Comparison of ENCODE assay signal across 8 mouse cellular contexts in genomic region chr14:61045446-61046090, GRCm38 (mm10). TPM values are rescaled to one million over a fixed set of nuclear protein-coding genes. Genes with fewer than 3 reads are reported as not detected.
DNase-seq lines count a peak whose midpoint lies in the region; ATAC-seq and TF ChIP-seq lines count a peak whose summit lies in the region.

No protein-coding gene starts in this region.

- H3K4me2 ChIP-seq in lung, embryonic 14.5 days = peak overlapping the region; percentile 75
- peak overlapping the region; percentile 88 for H3K4me2 ChIP-seq in stomach, embryonic 16.5 days (ENCODE audit: low read depth, low read length)

- peak overlapping the region; percentile 76 for H3K9ac ChIP-seq in lung, embryonic 14.5 days
- peak overlapping the region; percentile 67 for H3K9ac ChIP-seq in stomach, embryonic 16.5 days (ENCODE audit: low read length)

- H3K36me3 ChIP-seq in embryonic facial prominence, embryonic 10.5 days (replicated peaks) = no peaks in the 10 kb centered on the region
- H3K36me3 ChIP-seq in lung, embryonic 14.5 days (ENCODE audit: insufficient read depth) = no peaks in the 10 kb centered on the region
- no peaks in the 10 kb centered on the region for H3K36me3 ChIP-seq in stomach, embryonic 16.5 days (ENCODE audit: control insufficient read depth, insufficient read depth, low read length)

- WGBS in embryonic facial prominence, embryonic 10.5 days = under 1% methylated on average over 19 of the region's 19 CpGs
- WGBS in lung, embryonic 14.5 days = under 1% methylated on average over 19 of the region's 19 CpGs
- 2% methylated on average over 19 of the region's 19 CpGs for WGBS in stomach, embryonic 16.5 days

- peak; percentile 64 for DNase-seq in adrenal gland, postnatal 14 days
- DNase-seq in adrenal gland, adult 18-20 months (ENCODE audit: low spot score in 2 of 2) = no peak
- DNase-seq in embryonic facial prominence, embryonic 10.5 days (ENCODE audit: low spot score) = peak; percentile 55
- peak; percentile 17 to 32 for DNase-seq in heart, postnatal 14 days
- DNase-seq in lung, embryonic 14.5 days = peak; percentile 77
- DNase-seq in urinary bladder, adult 2 months (ENCODE audit: low spot score) = no peak
- DNase-seq in thymus, adult 18-20 months = no peak

- intact Hi-C loops in heart, postnatal 14 days (cut with DNase I) = no loop called here

- H3K27me3 ChIP-seq in embryonic facial prominence, embryonic 10.5 days (replicated peaks; ENCODE audit: low read depth, poor library complexity, severe bottlenecking) = peaks cover 31% of the 10 kb centered on the region
- H3K27me3 ChIP-seq in lung, embryonic 14.5 days (ENCODE audit: insufficient read depth, low read length) = no peaks in the 10 kb centered on the region
- no peaks in the 10 kb centered on the region for H3K27me3 ChIP-seq in stomach, embryonic 16.5 days (ENCODE audit: control insufficient read depth, insufficient read depth, low read length)

- no peak for ATAC-seq in lung, embryonic 14.5 days (ENCODE audit: insufficient read depth)
- no peak for ATAC-seq in stomach, embryonic 16.5 days (ENCODE audit: insufficient read depth, low FRiP score)

- H3K4me3 ChIP-seq in embryonic facial prominence, embryonic 10.5 days = peak overlapping the region; percentile 62
- H3K4me3 ChIP-seq in lung, embryonic 14.5 days (ENCODE audit: low read depth, low read length) = peak overlapping the region; percentile 46
- H3K4me3 ChIP-seq in stomach, embryonic 16.5 days (replicated peaks; ENCODE audit: low read length) = peak overlapping the region; percentile 49

- peak overlapping the region; percentile 91 for H3K27ac ChIP-seq in embryonic facial prominence, embryonic 10.5 days (replicated peaks)
- H3K27ac ChIP-seq in lung, embryonic 14.5 days (ENCODE audit: low read depth) = peak overlapping the region; percentile 97
- H3K27ac ChIP-seq in stomach, embryonic 16.5 days (ENCODE audit: low read length) = peak overlapping the region; percentile 72

- no peak for TF ChIP-seq CTCF in lung, embryonic 14.5 days (IDR thresholded peaks at IDR 0.05; ENCODE audit: low read depth)

- H3K9me3 ChIP-seq in embryonic facial prominence, embryonic 10.5 days = no peaks in the 10 kb centered on the region
- H3K9me3 ChIP-seq in lung, embryonic 14.5 days (ENCODE audit: low read depth, low read length) = no peaks in the 10 kb centered on the region
- no peaks in the 10 kb centered on the region for H3K9me3 ChIP-seq in stomach, embryonic 16.5 days (replicated peaks; ENCODE audit: control insufficient read depth, low read length)

- peaks cover 59% of the 10 kb centered on the region for H3K4me1 ChIP-seq in embryonic facial prominence, embryonic 10.5 days
- peaks cover 16% of the 10 kb centered on the region for H3K4me1 ChIP-seq in lung, embryonic 14.5 days (ENCODE audit: insufficient read depth)
- peaks cover 9% of the 10 kb centered on the region for H3K4me1 ChIP-seq in stomach, embryonic 16.5 days (ENCODE audit: control insufficient read depth, insufficient read depth, low read length)

RNA-seq across cellular contexts. Expression of gene Tnfrsf19, which starts 0.7 kb away (rescaled TPM):
- 30.8 and 31.4 TPM in 2 replicates for total RNA-seq in adrenal gland, postnatal 14 days (2021)
- 10 to 100 TPM; 13.1 to 49.8 TPM for total RNA-seq in adrenal gland, adult 18-20 months (2021)
- polyA plus RNA-seq in embryonic facial prominence, embryonic 10.5 days (2016; fragmentation: Nextera tagmentation; extraction: Ambion mirVana) = 37.2 and 41.4 TPM in 2 replicates
- 1 to 10 TPM; 2.2 to 3.2 TPM for total RNA-seq in heart, postnatal 14 days (2021)
- 148 and 159 TPM in 2 replicates for polyA plus RNA-seq in lung, embryonic 14.5 days (2014; fragmentation: Nextera tagmentation; extraction: Ambion mirVana)
- 37.2 and 38.0 TPM in 2 replicates for polyA plus RNA-seq in stomach, embryonic 16.5 days (2015; fragmentation: Nextera tagmentation; extraction: Ambion mirVana)
- polyA plus RNA-seq in urinary bladder, adult 2 months (2012; rRNA removed) = 36.9 and 45.7 TPM in 2 replicates

Comparison
In these comparisons a context has a peak if more than half of its experiments do, and no peak if none do; other contexts are left out.
1. DNase-seq: peak in adrenal gland, postnatal 14 days (single experiment), embryonic facial prominence, embryonic 10.5 days (single experiment), heart, postnatal 14 days (2 of 2) and lung, embryonic 14.5 days (single experiment); none in adrenal gland, adult 18-20 months (0 of 2), urinary bladder, adult 2 months (single experiment) and thymus, adult 18-20 months (0 of 2).
2. Peak in every context shown above with its lines, with median percentiles within 50 percentile points of each other: H3K27ac ChIP-seq and H3K4me3 ChIP-seq.